Mouse (Mus musculus) embryo, embryonic 10 days (tissue): ENCODE data around the gene E130116L18Rik.
A peak's percentile ranks its signal among the peaks of the same experiment; 100 is the strongest.
"Not testable (repeated sequence)": the region's sequence is repeated elsewhere in the genome, so short reads cannot be mapped to it uniquely, and the experiment has no call there.

ENCODE experiments used
- DNase-seq: peaks from one replicate; pipeline ENCODE4 v3.0.0-alpha.2; 2015; ENCODE audit warnings: low spot score

Gene E130116L18Rik

GRCm38 (mm10) chr5:25222752-25223702 is at the start of gene E130116L18Rik:
TSS of gene E130116L18Rik (minus strand) at chr5:25223153.
- peak; percentile 91 for DNase-seq

GRCm38 (mm10) chr5:25268258-25268888 is 45.4 kb upstream of the E130116L18Rik start:
- no peak for DNase-seq

GRCm38 (mm10) chr5:25262266-25262665 is 39.3 kb upstream of the E130116L18Rik start:
- DNase-seq = no peak

- DNase-seq = no peak
These were observed 38.5 kb upstream of the E130116L18Rik start for GRCm38 (mm10) chr5:25261452-25261851.

- DNase-seq = no peak
These were observed 33.7 kb upstream of the E130116L18Rik start for GRCm38 (mm10) chr5:25256686-25257085.

GRCm38 (mm10) chr5:25254491-25254890 is 31.5 kb upstream of the E130116L18Rik start:
- no peak for DNase-seq

- DNase-seq = no peak
These were observed 30.0 kb upstream of the E130116L18Rik start for GRCm38 (mm10) chr5:25252825-25253544.

- no peak for DNase-seq
These were observed 29.5 kb upstream of the E130116L18Rik start for GRCm38 (mm10) chr5:25252423-25252822.

- no peak for DNase-seq
These were observed 24.1 kb upstream of the E130116L18Rik start for GRCm38 (mm10) chr5:25247036-25247435.

- no peak for DNase-seq
These were observed 23.5 kb upstream of the E130116L18Rik start for GRCm38 (mm10) chr5:25246473-25246865.

- DNase-seq = no peak
These were observed 23.0 kb upstream of the E130116L18Rik start for GRCm38 (mm10) chr5:25245806-25246472.

- DNase-seq = no peak
These were observed 20.1 kb upstream of the E130116L18Rik start for GRCm38 (mm10) chr5:25243101-25243500.

GRCm38 (mm10) chr5:25224377-25224776 is 1.4 kb upstream of the E130116L18Rik start:
- DNase-seq = not testable (repeated sequence)

GRCm38 (mm10) chr5:25221604-25222003 is 1.3 kb downstream of the E130116L18Rik start, which contains the start of gene Galnt11:
TSS of gene Galnt11 (plus strand) at chr5:25221904.
- no peak for DNase-seq

- DNase-seq = no peak
These were observed 7.9 kb downstream of the E130116L18Rik start for GRCm38 (mm10) chr5:25215006-25215405.

- DNase-seq = not testable (repeated sequence)
These were observed 9.7 kb downstream of the E130116L18Rik start for GRCm38 (mm10) chr5:25213216-25213615.

GRCm38 (mm10) chr5:25211872-25212271 is 11.1 kb downstream of the E130116L18Rik start:
- no peak for DNase-seq

- DNase-seq = no peak
These were observed 32.4 kb downstream of the E130116L18Rik start for GRCm38 (mm10) chr5:25190521-25190920.

GRCm38 (mm10) chr5:25188802-25189201 is 34.2 kb downstream of the E130116L18Rik start:
- DNase-seq = peak; percentile 55

GRCm38 (mm10) chr5:25187727-25188126 is 35.2 kb downstream of the E130116L18Rik start:
- no peak for DNase-seq

GRCm38 (mm10) chr5:25184594-25184993 is 38.4 kb downstream of the E130116L18Rik start:
- no peak for DNase-seq

- no peak for DNase-seq
These were observed 39.4 kb downstream of the E130116L18Rik start for GRCm38 (mm10) chr5:25183595-25183994.
